Mouse (Mus musculus) limb, embryonic 15.5 days (tissue): ENCODE results near the gene Prkcz. TPM values are rescaled to one million over a fixed set of nuclear protein-coding genes. Genes with fewer than 3 reads are reported as not detected.
A peak's percentile ranks its signal among the peaks of the same experiment; 100 is the strongest.

Experiments
- ATAC-seq: fragments of 200-750 bp; cut with Nextera tagmentation; 2 replicates; pipeline ENCODE4 v1.8.0; 2017; ENCODE audit warnings: low read depth, moderate TSS enrichment; ENCODE audit not compliant: insufficient number of reproducible peaks, low FRiP score, low TSS enrichment
- H3K27ac ChIP-seq: fragments of 300-500 bp; sonication (generic); 2 replicates; pipeline ENCODE4 v1.5.1; 2015; ENCODE audit warnings: moderate library complexity, mild to moderate bottlenecking, inconsistent platforms
- H3K27me3 ChIP-seq: fragments of 300-500 bp; sonication (generic); 2 replicates; pipeline ENCODE4 v1.6.1; 2015; ENCODE audit warnings: inconsistent platforms
- H3K36me3 ChIP-seq: fragments of 300-500 bp; sonication (generic); 2 replicates; pipeline ENCODE4 v1.6.1; 2015; ENCODE audit warnings: inconsistent platforms
- H3K4me1 ChIP-seq: fragments of 300-500 bp; sonication (generic); 2 replicates; pipeline ENCODE4 v1.6.1; 2015; ENCODE audit warnings: inconsistent platforms
- H3K4me2 ChIP-seq: fragments of 300-500 bp; sonication (generic); 2 replicates; pipeline ENCODE4 v1.6.1; 2015; ENCODE audit warnings: mild to moderate bottlenecking, inconsistent platforms
- H3K4me3 ChIP-seq: fragments of 300-500 bp; sonication (generic); 2 replicates; pipeline ENCODE4 v1.5.1; 2015; ENCODE audit warnings: mild to moderate bottlenecking, inconsistent platforms
- H3K9ac ChIP-seq: fragments of 300-500 bp; sonication (generic); 2 replicates; pipeline ENCODE4 v1.6.1; 2015; ENCODE audit warnings: inconsistent platforms
- H3K9me3 ChIP-seq: fragments of 300-500 bp; sonication (generic); 2 replicates; pipeline ENCODE4 v1.6.1; 2016; ENCODE audit warnings: inconsistent platforms
- WGBS: fragments of 180-500 bp; shearing (Covaris S2); methylation state at CpG from one replicate; pipeline ENCODE4 v1.1.7; 2015; 5-methylcytosine and 5-hydroxymethylcytosine counted together
- polyA plus RNA-seq: library from polyadenylated mRNA; unstranded; fragments of >200 nt; fragmentation: Nextera tagmentation; extraction: Ambion mirVana; gene quantifications from 2 replicates; pipeline ENCODE4 v1.2.1, GENCODE M21; 2015

Gene Prkcz
- polyA plus RNA-seq, 1 experiment from 2014 or later: 10.5 TPM

GRCm38 (mm10) chr4:155233878-155234277 lies 127.3 kb downstream of the Prkcz start:
- peak; percentile 83 for ATAC-seq
- 0 out of 2 replicates have a peak overlapping the region, but pooled peaks have one; percentile 14 for H3K9ac ChIP-seq
- H3K36me3 ChIP-seq: no peaks in the 10 kb centered on the region
- H3K27ac ChIP-seq: peak overlapping the region; percentile 99
- no peaks in the 10 kb centered on the region for H3K27me3 ChIP-seq
- no peak overlapping the region for H3K4me3 ChIP-seq
- H3K4me2 ChIP-seq: peak overlapping the region; percentile 42
- H3K4me1 ChIP-seq: peaks cover 71% of the 10 kb centered on the region
- no peaks in the 10 kb centered on the region for H3K9me3 ChIP-seq
- WGBS: 2% methylated on average over 10 of the region's 10 CpGs

- H3K4me2 ChIP-seq: no peak overlapping the region
- 73% methylated on average over 5 of the region's 5 CpGs for WGBS
- no peak overlapping the region for H3K4me3 ChIP-seq
- peaks cover 24% of the 10 kb centered on the region for H3K4me1 ChIP-seq
- no peaks in the 10 kb centered on the region for H3K27me3 ChIP-seq
- no peak overlapping the region for H3K9ac ChIP-seq
- no peak for ATAC-seq
- no peak overlapping the region for H3K27ac ChIP-seq
- H3K9me3 ChIP-seq: no peaks in the 10 kb centered on the region
- H3K36me3 ChIP-seq: no peaks in the 10 kb centered on the region
These were observed 132.7 kb downstream of the Prkcz start for GRCm38 (mm10) chr4:155228461-155228860.

GRCm38 (mm10) chr4:155227986-155228385 lies 133.2 kb downstream of the Prkcz start:
- Histone ChIP-seq H3K36me3 (no peaks in the 10 kb centered on the region), H3K4me1 (peaks cover 23% of the 10 kb centered on the region), H3K27ac (no peak overlapping the region), H3K27me3 (no peaks in the 10 kb centered on the region), H3K4me3 (no peak overlapping the region), H3K9me3 (no peaks in the 10 kb centered on the region), H3K9ac (no peak overlapping the region), H3K4me2 (no peak overlapping the region)
- 80% methylated on average over 4 of the region's 4 CpGs for WGBS
- no peak for ATAC-seq

GRCm38 (mm10) chr4:155225918-155226317 lies 135.2 kb downstream of the Prkcz start:
- Histone ChIP-seq H3K4me1 (peaks cover 9% of the 10 kb centered on the region), H3K27ac (no peak overlapping the region), H3K9me3 (no peaks in the 10 kb centered on the region), H3K9ac (no peak overlapping the region), H3K4me3 (no peak overlapping the region), H3K27me3 (no peaks in the 10 kb centered on the region), H3K4me2 (no peak overlapping the region), H3K36me3 (0 out of 2 replicates have a peak, but pooled peaks cover 3% of the 10 kb centered on the region)
- WGBS: 78% methylated on average over 5 of the region's 5 CpGs
- no peak for ATAC-seq

- no peak for ATAC-seq
- 30% methylated on average over 20 of the region's 20 CpGs for WGBS
- peak overlapping the region; percentile 76 for H3K4me2 ChIP-seq
- peak overlapping the region; percentile 95 for H3K27ac ChIP-seq
- H3K9me3 ChIP-seq: no peaks in the 10 kb centered on the region
- 0 out of 2 replicates have a peak, but pooled peaks cover 3% of the 10 kb centered on the region for H3K36me3 ChIP-seq
- H3K9ac ChIP-seq: peak overlapping the region; percentile 80
- H3K4me3 ChIP-seq: peak overlapping the region; percentile 90
- peaks cover 23% of the 10 kb centered on the region for H3K4me1 ChIP-seq
- H3K27me3 ChIP-seq: no peaks in the 10 kb centered on the region
These were observed 137.3 kb downstream of the Prkcz start for GRCm38 (mm10) chr4:155223594-155224528.

- peak overlapping the region; percentile 95 for H3K27ac ChIP-seq
These were observed 138.1 kb downstream of the Prkcz start for GRCm38 (mm10) chr4:155222841-155223593.

GRCm38 (mm10) chr4:155222552-155222840 lies 138.7 kb downstream of the Prkcz start, which contains the start of gene Ski:
TSS of gene Ski (minus strand) at chr4:155222592.
- no peak for ATAC-seq
- Histone ChIP-seq H3K9ac (peak within 1 kb of the TSS; percentile 98), H3K4me1 (peaks cover 37% of the 10 kb centered on the region), H3K27me3 (no peaks in the 10 kb centered on the region), H3K27ac (peak within 1 kb of the TSS; percentile 95), H3K4me2 (peak within 1 kb of the TSS; percentile 76), H3K36me3 (0 out of 2 replicates have a peak, but pooled peaks cover 7% of the 10 kb centered on the region), H3K9me3 (no peaks in the 10 kb centered on the region), H3K4me3 (peak within 1 kb of the TSS; percentile 90)
- under 1% methylated on average over 24 of the region's 63 CpGs for WGBS

More at GRCm38 (mm10) chr4:155222841-155223593, 138.1 kb downstream of the Prkcz start:
- Histone ChIP-seq H3K4me1 (peaks cover 32% of the 10 kb centered on the region), H3K9me3 (no peaks in the 10 kb centered on the region), H3K4me2 (peak overlapping the region; percentile 76), H3K27me3 (no peaks in the 10 kb centered on the region), H3K36me3 (0 out of 2 replicates have a peak, but pooled peaks cover 6% of the 10 kb centered on the region), H3K9ac (peak overlapping the region; percentile 98), H3K4me3 (peak overlapping the region; percentile 90)
- peak; percentile 99 for ATAC-seq
- under 1% methylated on average over 84 of the region's 116 CpGs for WGBS

- H3K4me3 ChIP-seq: peak overlapping the region; percentile 90
- H3K27me3 ChIP-seq: no peaks in the 10 kb centered on the region
- H3K4me1 ChIP-seq: peaks cover 43% of the 10 kb centered on the region
- H3K27ac ChIP-seq: peak overlapping the region; percentile 83
- peaks cover 8% of the 10 kb centered on the region; the same call in 1 of the 2 replicates for H3K36me3 ChIP-seq
- H3K4me2 ChIP-seq: peak overlapping the region; percentile 72
- peak overlapping the region; percentile 98 for H3K9ac ChIP-seq
- no peaks in the 10 kb centered on the region for H3K9me3 ChIP-seq
- ATAC-seq: no peak
- under 1% methylated on average over 93 of the region's 93 CpGs for WGBS
These were observed 139.3 kb downstream of the Prkcz start for GRCm38 (mm10) chr4:155221599-155222551.

GRCm38 (mm10) chr4:155221106-155221505 lies 140.1 kb downstream of the Prkcz start:
- H3K4me3 ChIP-seq: peak overlapping the region; percentile 90
- H3K36me3 ChIP-seq: peaks cover 11% of the 10 kb centered on the region; the same call in 1 of the 2 replicates
- H3K9me3 ChIP-seq: no peaks in the 10 kb centered on the region
- H3K4me1 ChIP-seq: peaks cover 51% of the 10 kb centered on the region
- WGBS: 2% methylated on average over 7 of the region's 7 CpGs
- peak overlapping the region; percentile 98 for H3K9ac ChIP-seq
- ATAC-seq: no peak
- peak overlapping the region; percentile 72 for H3K4me2 ChIP-seq
- H3K27me3 ChIP-seq: no peaks in the 10 kb centered on the region
- peak overlapping the region; percentile 83 for H3K27ac ChIP-seq

GRCm38 (mm10) chr4:155220213-155221100 lies 140.7 kb downstream of the Prkcz start:
- no peaks in the 10 kb centered on the region for H3K27me3 ChIP-seq
- H3K27ac ChIP-seq: peak overlapping the region; percentile 83
- no peak for ATAC-seq
- H3K9ac ChIP-seq: peak overlapping the region; percentile 98
- H3K4me1 ChIP-seq: peaks cover 57% of the 10 kb centered on the region
- no peaks in the 10 kb centered on the region for H3K9me3 ChIP-seq
- 5% methylated on average over 14 of the region's 14 CpGs for WGBS
- H3K36me3 ChIP-seq: peaks cover 11% of the 10 kb centered on the region; the same call in 1 of the 2 replicates
- peak overlapping the region; percentile 72 for H3K4me2 ChIP-seq
- peak overlapping the region; percentile 90 for H3K4me3 ChIP-seq
